Mouse (Mus musculus) adrenal gland, adult (tissue): ENCODE data around the gene Cdc37l1.

ENCODE experiments used
- DNase-seq, 2 experiments: peaks; one replicate each; pipeline ENCODE4 v3.0.0; 2022 to 2023; ENCODE audit warnings: low spot score in 1 of 2; ENCODE audit not compliant: inconsistent age in 2 of 2

Cdc37l1 gene

DNA sequence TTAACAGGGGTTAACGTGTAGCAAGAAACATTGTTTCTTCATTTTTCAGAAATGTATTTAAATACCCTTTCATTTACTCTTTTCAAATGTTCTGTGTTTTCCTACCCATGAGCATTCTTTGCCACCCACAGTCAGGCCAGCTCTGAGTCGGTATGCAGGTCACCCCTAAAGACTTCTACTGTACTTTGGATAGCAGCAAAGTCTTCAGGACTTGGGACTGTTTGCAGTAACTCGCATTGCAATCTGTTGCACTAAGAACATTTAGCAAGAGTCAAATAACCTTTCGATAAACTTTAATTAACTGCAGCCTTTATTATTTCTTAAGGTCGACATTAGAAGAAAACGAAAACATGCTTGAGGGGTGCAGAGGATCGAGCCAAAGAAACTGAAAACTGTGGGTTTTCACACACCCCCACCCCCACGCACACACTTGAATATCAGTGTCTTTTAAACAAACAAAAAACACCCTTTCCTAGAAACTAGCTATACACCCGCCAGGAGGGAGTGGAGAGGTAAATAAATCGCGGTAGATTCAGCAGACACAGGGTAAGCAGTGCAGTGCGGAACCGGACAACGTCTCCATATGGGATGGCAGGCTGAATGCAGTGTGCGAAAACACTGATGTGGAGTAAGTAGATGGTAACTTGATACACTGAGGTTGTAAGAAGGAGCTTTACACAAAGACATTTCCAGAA, 56.0 kb downstream of the Cdc37l1 start:
- peak in 1 of 2 experiments; percentile 74 for DNase-seq

DNA sequence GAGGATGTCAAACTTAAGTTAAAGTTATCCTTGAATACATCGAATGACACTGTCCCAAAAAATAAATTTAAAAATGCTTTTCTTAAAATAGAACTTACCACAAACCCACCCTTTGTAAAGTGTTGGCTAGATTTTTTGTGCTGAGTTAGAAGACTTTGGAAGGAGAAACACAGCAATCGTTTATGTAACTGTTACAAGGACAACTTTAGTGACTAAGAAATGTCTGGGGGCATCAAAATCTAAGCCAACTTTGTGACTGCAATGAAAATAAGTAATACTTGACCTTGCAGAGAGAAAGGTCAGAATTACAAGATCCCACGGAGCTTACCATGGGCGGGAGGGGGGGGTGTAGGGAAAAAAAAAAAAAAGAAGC, 56.8 kb downstream of the Cdc37l1 start:
- DNase-seq: peak in 1 of 2 experiments; percentile 83

DNA sequence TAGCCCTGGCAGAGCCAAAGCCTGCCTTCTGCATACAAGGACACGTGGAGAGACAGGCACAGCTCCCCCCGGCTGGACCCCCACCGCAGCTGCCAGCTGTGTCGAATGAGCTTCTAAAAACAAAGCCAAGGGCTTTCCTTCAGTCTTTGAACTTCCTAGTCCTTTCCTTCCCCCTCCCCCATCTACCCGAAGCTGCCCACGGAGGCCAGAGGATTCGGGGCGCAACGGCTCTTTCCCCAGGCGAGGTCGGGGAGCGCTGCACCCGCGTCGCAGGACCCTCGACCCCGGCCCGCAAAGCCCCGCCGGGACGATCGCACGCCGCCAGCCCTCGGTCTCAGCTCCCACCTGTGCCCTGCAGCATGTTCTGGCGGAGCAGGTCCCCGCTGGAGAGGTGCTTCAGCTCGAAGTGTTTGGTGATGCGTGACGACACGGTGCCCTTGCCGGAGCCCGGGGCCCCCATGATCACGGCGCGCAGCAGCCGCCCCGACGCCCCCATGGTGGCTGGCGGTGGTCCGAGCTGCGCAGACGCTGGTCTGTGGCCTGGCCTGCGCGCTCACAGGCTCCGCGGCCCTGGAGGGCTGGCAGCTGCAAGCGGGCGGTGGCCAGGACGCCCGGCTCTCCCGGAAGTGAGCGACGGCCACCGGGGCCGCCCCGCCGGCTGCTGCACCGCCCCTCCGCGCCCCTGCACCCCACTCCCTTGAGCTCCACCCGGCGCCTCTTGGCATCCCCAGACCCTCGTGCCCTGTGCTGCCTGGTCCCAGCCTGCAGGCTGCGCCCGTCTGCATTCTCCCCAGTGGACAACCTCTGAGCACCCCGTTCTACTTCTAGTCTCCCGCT, 57.4 kb downstream of the Cdc37l1 start, which contains the start of gene Ak3:
Gene Ak3, minus strand, starts transcription at position 628 of the 837 bp plus-strand sequence.
- peak; percentile 88 to 94 for DNase-seq

DNA sequence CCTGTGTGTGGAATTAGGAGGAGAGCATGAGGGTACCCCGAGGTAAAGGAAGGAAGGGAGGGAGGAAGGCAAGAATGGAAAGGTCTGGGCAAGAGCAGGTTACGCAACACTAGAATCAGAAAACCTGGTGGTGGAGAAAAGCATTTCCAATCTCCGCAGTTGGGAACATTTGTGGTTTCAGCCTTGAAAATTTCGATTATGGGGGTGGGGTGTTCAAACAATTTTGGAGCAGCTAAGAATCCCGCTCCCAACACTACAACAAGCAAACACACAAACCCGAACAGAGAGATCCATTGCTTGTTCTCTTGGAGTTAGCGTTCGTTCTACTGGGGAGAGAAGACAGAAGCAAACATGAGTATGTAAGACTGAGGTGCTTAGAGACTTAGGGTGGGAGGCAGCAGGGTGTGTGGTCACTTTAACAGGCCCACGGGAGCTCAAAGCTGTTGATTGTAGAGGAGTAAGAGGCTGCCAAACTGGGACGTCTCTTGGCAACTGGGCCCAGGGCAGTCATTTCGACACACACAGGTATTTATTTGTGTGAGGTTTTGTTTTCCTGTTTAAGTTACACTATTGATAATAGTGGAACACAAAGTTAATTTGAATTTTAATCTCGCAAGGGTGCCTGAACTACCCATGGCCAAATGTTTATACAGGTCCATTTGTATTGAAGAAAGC, 59.4 kb downstream of the Cdc37l1 start:
- no peak for DNase-seq

DNA sequence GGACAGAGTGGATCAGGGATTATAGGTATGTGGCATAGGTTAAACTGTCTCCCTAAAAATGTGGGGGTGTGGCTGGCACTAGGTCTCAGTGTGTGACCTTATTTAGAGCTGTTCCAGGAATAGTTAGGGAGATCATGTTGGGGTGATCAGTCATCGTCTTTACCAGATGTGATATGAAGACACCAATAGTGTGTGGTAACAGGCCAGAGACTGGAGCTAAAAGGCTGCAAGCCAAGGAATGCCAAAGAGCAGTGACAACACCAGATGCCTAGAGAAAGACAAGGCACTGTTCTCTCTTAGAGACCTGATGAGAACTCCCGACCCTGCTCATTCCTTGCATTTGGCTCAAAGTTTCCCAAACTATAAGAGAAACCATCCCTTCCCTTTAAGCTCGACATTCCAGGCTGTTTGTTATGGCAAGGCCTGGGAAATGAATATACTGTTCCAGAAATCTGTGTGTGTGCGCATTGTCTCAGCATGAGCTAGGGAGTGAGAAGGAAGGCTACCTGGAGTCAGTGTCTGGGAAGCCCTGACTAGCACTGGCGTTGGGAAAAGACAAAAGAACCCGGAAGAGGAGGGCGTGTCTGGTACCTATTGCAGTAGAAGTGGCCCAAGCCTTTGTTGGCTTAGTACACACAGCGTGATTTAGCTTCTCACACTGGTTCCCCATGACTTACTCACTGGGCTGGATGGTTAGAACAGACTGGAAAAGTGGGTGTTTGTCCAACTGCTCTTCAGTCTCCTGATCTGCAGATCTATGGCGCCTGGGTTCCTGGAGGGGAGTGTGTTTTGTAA, 60.2 kb downstream of the Cdc37l1 start:
- peak in 1 of 2 experiments; percentile 41 for DNase-seq

DNA sequence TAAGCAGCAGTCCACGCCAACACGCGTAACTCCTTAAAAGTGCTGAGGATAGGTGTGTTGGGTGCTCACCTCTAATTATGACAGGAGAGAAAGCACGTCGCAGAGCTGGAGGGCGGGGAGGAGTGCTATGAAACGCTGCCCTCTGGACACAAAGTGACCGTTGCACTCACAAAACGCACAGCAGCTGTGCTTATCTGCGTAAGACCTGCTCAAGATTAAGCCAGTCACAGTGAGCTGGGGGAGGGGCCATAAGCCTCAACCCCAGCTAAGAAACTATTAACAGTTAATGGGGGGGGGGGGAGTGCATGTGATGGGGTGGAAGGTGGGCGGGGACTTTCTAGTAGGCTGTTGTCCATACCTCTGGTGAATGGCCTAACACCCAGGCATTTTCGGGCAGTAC, 62.6 kb downstream of the Cdc37l1 start:
- no peak for DNase-seq

DNA sequence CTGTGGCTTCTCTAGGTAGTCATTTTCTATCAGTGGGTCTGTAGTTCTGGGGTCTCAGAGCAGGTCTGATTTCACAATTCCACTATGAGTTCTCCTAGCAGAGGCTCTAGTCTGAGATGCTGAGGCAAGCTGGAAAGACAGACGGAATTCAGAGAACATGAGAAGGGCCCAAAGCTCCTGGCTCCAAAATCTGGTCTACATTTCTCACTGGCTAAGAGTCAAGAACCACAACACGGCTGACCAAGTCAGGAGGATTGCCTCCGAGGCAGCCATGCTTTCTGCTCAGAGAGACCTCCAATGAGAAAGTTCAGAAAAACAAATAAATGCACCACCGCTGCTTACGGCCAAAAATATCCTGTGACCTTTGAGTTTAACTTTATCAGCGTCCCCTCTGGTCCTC, 64.4 kb downstream of the Cdc37l1 start:
- no peak for DNase-seq

DNA sequence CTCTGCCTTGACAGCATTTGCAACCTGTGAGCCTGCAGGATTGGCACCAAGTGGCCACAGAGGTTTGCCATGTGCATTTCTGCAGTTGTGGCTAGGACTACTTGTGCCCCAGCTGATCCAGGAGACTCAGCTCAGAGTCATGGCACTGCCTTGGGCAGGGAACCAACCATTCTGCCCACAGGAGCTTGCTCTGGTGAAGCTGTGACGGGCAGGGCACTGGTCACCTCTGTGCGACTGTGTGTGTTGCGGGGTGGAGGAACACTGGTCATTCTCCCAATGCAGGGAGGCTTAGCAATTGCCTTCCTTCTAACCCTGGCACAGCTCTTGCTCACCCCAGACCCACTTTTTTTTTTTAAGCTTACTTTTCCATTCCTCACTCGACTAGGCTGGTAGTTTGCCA, 65.3 kb downstream of the Cdc37l1 start:
- no peak for DNase-seq

DNA sequence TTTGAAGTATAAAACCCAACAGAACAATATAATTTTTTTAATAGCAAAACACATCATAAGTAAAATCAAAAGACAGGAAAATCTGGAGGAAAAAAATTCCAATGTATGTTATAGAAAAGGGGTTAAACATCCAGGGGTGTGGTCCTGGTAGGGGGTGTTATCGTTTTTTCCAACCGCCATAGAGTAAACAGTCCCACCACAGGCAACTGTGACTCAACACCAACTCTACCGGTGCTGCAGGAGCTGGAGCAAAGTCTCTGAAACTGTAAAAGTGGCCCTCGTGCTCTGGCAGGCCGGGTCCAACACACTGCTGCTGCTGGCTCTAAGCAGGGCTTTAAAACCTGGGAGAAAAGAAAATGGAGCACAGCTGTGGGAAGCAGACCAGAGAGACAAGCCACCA, 68.6 kb downstream of the Cdc37l1 start:
- DNase-seq: no peak

DNA sequence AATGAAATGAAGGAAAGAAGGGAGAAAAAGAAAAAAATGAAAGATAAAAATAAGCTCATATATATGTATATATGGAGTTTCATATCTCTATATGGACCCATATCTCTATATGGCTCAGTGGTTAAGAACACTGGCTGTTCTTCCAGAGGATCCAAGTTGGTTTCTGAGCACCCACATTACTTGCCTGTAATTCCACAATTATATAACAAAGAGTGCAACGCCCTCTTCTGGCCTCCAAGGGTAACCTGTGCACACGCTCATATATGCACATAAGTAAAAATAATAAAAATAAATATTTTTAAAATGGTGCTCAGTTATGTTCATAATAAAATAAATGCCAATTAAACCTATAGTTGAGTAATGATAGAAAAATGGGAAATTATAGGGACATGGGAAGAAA, 69.5 kb downstream of the Cdc37l1 start:
- DNase-seq: no peak

DNA sequence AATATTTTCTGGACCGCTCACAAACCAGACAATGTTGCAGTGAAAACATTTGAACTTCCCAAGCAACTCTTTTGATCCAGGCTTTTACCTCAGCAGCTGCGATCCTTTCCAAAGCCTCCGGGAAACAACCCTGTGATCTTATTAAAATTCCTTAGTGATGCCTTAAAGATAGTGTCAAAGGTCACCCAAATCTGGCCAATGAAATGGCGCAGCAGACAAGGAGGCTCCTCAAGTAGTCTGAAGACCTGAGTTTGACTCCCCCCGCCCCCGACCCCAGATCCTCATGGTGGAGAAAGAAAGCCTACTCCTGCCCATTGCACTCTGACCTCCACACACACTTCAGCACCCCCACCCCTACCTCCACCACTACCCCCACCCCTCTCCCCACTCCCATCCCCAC, 70.1 kb downstream of the Cdc37l1 start:
- no peak for DNase-seq

DNA sequence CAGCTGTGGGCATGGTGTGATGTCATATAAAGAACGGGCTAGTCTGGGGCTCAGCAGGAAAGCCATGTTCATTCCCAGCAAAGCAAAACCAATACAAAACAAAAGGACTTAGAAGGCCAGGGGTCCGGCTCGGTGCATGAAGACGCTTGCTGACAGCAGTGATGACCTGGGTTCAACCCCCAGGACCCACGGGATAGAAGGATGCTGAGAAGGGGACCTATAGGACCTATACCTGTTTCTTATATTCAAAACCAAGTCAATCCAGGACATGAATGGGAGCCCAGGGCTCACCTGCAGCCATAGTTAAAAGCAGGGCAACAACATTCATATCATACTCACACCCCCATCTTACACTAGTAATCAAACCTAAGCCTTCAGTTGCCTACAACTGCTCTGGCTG, 72.9 kb downstream of the Cdc37l1 start:
- DNase-seq: no peak

DNA sequence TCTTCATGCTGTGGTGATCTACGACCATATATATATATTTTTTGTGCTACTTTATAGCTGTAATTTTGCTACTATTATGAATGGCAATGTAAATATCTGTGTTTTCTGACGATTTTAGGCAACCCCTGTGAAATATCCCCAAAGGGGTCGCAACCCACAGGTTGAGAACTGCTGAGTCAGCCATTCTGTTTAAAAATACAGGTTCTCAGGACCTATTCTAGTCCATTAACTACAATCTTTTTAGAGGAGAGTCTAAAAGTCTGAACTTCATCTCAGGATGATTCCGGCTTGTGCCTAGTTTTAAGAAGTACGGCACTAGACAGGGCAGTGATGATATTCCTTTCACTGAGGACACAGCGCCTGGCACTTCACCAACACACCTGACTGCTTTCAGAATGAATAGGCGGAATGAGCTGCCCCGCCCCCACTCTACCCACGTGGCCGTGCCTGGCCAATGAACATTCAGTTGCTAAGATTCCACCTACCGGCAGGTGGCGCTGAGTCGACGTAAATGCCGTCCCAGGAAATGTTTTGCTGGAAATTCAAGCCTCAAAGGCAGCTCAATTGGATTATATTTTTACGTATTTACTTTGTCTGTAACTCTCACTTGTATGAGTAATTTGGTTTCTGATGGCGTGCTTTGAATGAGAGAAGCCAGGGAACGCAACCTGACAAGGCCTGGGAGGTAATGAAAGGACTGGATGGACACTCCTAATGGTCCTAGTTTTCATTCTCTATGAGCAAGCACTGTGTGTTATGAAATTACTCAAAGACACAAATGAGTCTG, 73.6 kb downstream of the Cdc37l1 start:
- peak; percentile 91 to 97 for DNase-seq

DNA sequence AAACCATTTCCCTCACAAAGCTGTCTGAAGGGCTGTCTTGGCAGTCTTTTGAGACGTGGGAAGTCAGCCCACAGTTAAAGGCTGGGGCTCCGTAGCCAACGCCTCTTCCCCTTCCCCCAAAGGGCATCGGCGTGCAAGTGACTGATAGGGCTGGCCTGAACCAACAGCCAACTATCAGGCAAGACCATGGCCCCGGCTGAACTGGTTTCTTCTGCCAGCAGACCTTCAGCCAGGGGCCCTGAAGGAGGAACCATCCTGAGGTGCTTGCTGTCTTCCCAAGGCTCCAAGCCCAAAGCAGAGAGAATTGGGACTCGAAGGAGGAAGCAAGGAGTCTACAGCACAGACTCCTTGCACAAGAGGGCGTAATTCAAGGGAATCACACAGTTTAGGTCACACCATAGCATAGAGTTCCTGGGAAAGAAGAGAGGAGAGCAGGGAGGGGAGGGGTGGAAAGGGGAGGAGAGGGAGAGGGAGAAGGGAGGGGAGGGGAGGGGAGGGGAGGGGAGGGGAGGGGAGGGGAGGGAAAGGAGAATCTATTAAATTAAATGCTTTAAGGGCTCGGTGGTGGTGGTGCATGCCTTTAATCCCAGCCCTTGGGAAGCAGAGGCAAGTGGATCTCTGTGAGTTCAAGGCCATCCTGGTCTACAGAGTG, 74.4 kb downstream of the Cdc37l1 start:
- peak; percentile 48 to 86 for DNase-seq

DNA sequence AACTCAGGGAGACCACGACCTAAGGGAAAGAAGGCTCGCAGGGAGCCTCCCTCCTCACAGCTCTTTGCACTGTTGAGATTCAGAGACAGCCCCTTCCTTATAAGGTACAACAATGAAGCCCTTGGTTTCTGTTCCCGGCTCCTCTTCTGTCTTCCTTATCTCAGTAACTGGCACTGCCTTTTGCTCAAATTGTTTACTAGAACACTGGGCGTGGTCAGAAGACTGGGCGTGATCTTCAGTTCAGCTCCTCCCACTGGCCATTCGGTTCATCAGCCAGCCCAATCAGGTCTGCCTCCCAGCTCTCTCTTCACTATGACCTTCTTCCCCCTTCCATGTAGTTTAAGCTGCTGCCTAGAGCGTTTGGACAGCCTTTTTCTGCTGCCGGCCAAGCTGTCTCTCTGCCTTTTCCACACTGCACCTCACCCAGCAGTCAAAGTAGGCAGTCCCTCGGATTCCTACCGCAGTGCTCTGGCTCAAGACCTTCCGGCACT, 76.9 kb downstream of the Cdc37l1 start:
- DNase-seq: peak; percentile 83 to 94

DNA sequence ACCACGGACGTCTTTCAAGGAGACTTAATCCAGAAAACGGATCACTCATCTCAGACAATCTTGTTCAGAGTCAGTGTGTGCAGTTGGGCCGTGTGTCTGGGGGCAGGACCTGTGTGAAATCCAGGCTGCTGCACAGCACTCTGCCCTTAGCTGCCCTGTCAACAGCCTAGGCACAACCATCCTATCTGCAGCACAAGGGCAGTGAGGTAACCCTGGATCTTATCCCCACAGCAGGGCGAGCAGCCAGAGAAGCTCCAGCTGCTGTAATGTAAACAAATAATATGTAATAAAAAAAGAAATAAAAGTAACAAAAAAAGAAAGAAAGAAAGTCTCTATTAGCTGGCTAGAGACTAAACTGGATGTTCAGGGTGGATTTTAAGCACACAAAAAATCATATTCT, 79.0 kb downstream of the Cdc37l1 start:
- no peak for DNase-seq

DNA sequence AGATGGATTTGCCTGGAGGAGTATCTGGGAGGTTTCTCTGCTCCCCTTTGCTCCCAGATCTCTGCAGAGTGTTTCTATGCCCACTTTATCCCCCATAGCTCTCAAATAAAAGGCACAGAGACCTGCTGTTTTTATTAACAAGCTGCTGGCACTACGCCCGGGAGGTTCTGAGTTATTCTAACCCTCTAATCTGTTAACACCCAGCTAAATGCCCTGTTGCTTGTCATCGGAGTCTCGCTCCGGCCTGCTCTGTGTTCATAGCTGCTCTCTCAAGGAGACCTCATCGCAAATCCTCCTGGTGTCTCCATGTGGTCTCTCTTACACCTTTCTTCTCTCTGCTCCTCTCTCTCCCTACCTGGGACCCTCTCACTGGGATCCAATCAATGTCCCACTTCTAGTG, 84.7 kb downstream of the Cdc37l1 start:
- no peak for DNase-seq
